Mouse (Mus musculus) 3T3-L1 (cell line): ENCODE data around the gene Plcb4.

Experiments
- DNase-seq: peaks from one replicate; pipeline ENCODE4 v3.0.0-alpha.2; 2015; ENCODE audit warnings: low read depth, low spot score

The Plcb4 gene

GRCm38 (mm10) chr2:135658486-135659390, at the start of gene Plcb4:
Plcb4 (plus strand) TSS chr2:135659011.
- DNase-seq: no peak

DNA sequence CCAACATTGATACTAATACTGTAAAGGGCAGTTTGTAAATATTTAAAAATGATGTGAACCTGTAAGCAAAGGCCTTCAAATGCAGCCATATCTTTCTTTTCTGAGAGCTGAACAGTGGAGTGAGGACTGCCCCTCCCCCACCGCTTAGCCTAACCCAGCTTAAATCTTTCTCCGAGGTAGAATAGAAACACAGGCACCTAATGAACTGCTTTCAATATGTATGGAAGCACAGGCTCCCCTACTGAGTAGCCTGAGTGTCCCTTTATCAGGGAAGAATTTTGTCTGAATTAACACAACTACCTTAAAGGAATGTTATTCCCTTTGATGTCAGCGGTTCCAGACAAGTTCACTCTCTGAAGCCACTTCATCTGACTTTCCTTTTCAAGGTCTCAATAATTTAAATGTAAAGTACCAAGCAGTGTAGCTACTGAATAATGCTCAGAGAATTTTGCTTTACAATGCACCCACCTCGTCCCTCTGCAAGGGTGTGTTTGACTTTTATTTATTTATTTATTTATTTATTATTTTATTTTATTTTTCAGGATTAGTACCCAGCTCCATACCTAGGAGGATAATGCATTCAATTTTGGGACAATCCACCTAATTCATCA, 44.1 kb upstream of the Plcb4 start:
- no peak for DNase-seq

GRCm38 (mm10) chr2:135616090-135616489, 42.7 kb upstream of the Plcb4 start:
- peak; percentile 68 for DNase-seq

DNA sequence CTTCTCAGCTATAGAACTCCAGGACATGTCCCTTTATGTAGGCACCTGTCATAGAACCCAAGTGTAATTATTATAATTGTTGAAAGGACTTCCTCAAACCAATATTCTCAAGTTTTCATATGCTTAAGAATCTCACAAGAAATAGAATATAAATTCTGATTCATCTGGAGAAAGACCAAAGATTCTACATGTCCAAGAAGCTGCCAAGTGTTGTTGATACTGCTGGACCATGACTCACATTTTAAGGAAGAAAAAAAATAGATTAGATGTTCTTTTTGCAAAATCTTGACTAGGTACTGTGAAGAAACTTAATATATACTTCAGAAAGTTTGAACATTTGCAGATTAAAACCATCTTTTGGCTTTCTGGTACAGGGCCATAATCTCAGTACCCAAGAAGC, 40.3 kb upstream of the Plcb4 start:
- peak; percentile 75 for DNase-seq

- DNase-seq: peak; percentile 89
Observed at GRCm38 (mm10) chr2:135619956-135620355, 38.9 kb upstream of the Plcb4 start.

DNA sequence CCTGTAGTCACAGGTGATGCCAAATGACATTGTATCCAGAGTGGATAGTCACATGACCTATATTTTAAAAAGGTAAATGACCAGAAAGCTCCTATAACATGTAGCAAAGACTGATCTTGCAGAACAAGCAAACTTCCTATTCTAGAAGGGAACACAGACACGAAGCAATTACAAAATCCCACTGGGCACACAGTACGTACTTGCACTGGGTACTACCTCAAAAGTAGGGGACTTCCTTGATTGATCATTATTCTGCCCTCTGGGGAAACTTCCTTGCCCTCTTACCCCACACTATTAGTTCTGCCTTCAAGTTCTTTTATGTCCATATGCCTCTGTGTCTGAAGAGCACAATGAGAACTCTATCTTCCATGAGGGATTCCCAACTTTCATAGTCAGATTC, 31.0 kb upstream of the Plcb4 start:
- DNase-seq: no peak

- DNase-seq: peak; percentile 76
Observed at GRCm38 (mm10) chr2:135637227-135637626, 21.6 kb upstream of the Plcb4 start.

DNA sequence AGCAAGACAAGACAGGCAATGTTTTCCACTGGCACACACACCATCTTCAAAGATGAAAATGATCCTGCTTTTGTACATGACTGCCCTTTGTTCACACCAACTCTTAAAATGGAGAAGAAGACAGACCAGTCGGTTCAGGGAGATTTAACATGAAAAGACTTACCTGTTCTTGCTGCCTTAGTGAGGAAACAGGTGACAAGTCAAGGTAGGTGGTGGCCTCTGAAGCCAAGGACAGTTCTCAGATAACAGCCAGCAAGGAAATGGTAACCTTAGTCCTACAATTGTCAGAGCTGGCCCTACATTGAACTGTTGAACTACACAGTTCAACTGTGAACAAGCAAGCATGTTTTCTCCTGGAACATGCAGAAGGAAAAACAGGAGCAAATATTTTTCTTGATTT, 17.8 kb upstream of the Plcb4 start:
- no peak for DNase-seq

DNA sequence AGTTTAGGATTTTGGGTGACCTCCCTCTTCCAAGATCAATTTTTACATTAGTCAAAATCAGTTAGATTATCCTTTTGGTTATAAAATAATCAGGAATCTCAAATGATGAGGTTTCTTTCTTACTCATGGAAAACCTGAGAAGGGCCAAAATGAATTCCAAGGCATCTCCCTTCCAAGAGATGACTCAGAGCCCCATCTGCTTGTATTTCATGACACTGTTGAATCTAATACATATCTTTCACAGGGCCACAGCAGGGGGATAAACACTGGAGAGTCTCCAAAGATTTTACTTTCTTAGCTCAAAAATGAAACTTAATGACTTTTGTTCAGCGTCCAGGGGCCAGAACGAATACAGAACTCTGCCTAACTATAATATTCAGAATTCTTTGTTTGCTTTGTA, 17.2 kb upstream of the Plcb4 start:
- peak; percentile 92 for DNase-seq

- no peak for DNase-seq
Observed at GRCm38 (mm10) chr2:135646226-135646625, 12.6 kb upstream of the Plcb4 start.

DNA sequence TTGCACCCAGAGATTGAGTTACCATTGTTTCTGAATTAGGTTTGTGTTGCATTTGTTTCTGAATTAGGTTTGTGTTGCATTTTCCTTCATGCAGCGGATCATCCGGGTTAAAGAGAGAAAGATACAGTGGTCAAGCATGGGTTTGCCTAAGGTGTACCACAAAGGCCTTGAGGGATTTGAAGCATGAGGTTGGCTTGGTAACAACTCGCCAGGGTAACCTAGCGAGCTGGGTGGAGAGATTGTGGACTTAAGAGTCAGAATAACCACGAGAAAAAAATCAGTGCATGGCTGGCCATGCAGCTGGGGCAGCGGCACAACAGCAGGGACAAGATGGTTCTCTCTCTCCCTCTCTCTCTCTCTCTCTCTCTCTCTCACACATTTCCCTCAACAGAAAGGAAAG, 12.2 kb upstream of the Plcb4 start:
- DNase-seq: no peak

GRCm38 (mm10) chr2:135647985-135648384, 10.8 kb upstream of the Plcb4 start:
- DNase-seq: no peak

DNA sequence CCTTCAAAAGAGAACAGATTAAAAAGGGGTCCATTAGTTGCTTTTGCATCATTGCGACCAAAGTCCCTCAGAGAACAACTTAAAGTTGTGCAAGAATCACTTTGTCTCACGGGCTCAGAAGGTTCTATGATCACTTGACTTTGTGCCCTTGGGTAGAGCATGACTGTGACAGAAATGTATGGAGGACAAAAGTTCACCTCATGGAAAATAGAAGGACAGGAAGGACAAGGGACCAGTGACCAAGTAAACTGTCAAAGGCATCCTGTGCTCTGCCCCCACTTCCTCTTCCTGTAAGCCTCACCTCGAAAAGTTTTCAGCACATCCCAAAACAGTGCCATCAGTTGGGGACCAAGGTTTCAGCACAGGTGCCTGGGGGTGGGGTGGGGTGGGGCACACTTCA, 7.9 kb upstream of the Plcb4 start:
- no peak for DNase-seq

- DNase-seq: no peak
Observed at GRCm38 (mm10) chr2:135652040-135652439, 6.8 kb upstream of the Plcb4 start.

DNA sequence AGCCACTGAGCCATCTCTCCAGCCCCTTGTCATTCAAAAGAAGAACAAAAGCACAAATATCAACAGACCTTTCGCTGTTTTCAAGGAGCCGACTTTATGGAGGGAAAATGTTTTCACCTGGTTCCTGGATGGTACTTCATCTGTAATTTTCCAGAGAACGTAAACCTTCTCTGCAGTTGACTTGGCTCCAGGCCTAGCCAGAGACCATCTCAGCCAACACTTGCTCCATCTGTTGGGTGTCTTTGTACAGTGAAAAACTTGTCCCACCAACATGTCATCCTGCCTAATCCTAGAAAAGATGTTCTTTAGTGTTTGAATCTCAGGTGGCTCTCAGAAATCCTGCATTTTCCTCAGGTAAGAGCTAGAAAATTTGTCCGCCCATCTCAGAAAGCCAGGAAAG, 6.4 kb upstream of the Plcb4 start:
- DNase-seq: no peak

DNA sequence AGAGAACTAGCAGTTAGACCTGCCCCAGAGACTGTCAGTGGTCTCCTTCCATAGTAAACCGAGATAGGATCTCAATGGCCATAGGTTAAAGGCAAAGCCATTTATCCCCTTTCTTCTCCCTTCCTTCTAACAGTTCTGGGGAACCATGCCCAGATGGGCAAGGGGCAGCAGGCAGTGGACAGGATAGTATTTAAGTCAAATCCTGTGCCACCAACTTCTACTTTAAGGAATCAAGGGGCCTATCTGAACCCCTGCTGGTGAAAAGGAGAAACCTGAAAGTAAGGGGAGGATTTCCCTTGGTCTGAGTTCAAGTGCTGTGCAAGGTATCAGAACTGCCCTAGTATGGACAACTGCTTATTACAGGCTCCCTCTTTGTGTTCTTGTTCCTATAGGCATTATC, 2.9 kb upstream of the Plcb4 start:
- no peak for DNase-seq

DNA sequence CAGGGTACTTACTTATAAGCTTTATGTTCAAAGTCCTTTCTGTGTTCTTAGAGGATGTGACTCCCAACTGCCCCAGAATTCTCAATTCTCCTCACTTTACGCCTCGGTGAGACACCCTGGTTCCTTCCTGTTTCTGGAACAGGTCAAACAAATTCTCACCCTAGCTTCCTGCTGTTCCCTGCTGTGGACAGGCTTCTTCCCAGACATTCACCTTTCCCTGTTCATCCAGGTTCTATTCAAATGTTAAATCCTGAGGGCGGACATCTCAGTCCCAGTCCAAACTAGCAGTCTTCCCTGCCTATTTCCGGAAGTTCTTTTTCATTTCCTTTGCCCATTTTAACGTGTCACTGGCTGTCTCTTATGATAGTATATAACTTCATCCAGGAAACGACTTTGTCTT, 2.2 kb upstream of the Plcb4 start:
- no peak for DNase-seq

- no peak for DNase-seq
Observed at GRCm38 (mm10) chr2:135659391-135660180, 775 bp downstream of the Plcb4 start.

DNA sequence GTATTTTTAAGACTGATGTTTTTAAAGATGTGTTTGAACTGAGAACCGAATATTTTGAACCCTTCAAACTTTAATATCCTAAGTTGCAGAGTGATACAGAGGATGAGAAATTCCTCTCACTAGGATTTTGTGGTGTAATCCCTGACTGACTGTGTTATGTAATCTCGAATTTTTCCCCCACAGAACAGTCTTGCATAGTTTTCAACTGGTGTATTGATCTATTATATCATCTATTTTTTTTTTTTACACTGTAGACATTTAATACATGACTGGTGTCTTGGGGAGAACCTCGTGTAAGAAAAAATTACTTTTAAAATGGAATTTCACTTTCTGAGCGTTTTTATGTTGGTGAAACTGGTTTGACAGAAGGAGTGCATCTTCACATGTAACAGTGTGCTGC, 2.0 kb downstream of the Plcb4 start:
- no peak for DNase-seq

DNA sequence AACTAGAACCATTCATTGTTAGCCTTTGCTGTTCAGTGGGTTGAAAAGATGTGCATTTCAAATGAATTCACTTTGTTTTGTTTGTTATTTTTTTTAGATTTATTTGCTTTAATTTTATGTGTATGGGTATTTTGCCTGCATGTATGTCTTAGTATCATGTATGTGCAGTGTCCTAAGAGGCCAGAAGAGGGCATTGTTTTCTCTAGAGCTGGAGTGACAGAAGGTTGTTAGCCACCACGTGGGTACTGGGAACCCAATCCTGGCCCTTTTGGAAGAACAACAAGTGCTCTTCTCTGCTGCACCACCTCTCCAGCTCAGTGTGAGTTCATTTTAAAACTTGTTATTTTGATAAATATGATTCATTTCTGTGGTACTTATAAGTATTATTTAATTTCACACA, 5.0 kb downstream of the Plcb4 start:
- no peak for DNase-seq

- DNase-seq: no peak
Observed at GRCm38 (mm10) chr2:135667496-135667895, 8.7 kb downstream of the Plcb4 start.

DNA sequence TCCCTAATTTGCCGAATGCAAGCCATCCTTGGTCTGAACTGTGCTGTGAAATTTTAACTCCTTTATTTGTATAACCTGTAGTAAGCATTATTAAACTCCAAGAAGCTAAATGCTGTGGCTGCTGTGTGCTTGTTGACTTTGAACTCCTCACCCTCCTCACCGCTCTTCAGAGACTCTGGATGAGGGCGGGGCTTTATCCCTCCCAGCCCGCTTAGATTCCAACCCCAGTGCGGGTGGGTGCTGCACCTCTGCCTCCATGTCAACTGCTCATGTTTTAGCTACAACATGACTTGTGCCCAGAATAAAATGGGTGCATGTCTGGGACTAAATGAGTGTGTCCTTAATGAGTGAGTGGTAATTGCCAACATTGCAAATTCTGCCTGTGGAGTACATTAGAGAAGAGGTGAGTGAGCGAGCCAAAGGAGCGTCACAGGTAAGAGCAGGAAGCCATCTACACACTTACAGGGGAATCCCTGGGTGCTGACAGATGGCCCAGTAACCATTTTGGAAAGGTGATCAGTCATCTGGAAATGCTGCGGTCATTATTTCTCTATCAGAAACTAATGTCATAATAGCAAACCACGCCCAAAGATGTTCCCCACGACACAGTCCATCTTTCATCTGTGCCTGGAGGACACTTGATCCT, 13.8 kb downstream of the Plcb4 start:
- no peak for DNase-seq
